Mouse (Mus musculus) layer of hippocampus, adult 9-11 months (tissue): ENCODE data around the gene Acot7.

ENCODE experiments used
- DNase-seq: peaks from one replicate; pipeline ENCODE4 v3.0.0; 2022

Gene Acot7

GRCm38 (mm10) chr4:152151966-152152544 is 25.9 kb upstream of the Acot7 start, which contains the start of gene Espn:
Gene Espn (minus strand): TSS chr4:152152371.
- DNase-seq = no peak

- DNase-seq = peak; percentile 76
Measured at GRCm38 (mm10) chr4:152153771-152154177, 24.2 kb upstream of the Acot7 start.

DNA sequence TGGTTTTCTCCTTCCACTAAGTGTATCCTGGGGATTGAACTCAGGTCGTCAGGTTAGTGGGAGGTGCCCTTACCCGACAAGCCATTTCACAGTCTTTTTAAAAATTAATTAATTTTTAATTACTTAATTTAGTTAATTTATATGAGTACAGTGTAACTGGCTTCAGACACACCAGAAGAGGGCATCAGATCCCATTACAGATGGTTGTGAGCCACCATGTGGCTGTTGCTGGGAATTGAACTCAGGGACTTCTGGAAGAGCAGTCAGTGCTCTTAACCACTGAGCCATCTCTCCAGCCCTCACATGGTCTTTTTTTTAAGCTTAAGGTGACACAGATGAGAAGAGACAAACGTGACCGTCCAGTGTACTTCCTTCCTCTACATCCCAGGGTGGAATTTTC is 22.9 kb upstream of the Acot7 start:
- no peak for DNase-seq

- no peak for DNase-seq
Measured at GRCm38 (mm10) chr4:152157779-152158584, 20.0 kb upstream of the Acot7 start.

DNA sequence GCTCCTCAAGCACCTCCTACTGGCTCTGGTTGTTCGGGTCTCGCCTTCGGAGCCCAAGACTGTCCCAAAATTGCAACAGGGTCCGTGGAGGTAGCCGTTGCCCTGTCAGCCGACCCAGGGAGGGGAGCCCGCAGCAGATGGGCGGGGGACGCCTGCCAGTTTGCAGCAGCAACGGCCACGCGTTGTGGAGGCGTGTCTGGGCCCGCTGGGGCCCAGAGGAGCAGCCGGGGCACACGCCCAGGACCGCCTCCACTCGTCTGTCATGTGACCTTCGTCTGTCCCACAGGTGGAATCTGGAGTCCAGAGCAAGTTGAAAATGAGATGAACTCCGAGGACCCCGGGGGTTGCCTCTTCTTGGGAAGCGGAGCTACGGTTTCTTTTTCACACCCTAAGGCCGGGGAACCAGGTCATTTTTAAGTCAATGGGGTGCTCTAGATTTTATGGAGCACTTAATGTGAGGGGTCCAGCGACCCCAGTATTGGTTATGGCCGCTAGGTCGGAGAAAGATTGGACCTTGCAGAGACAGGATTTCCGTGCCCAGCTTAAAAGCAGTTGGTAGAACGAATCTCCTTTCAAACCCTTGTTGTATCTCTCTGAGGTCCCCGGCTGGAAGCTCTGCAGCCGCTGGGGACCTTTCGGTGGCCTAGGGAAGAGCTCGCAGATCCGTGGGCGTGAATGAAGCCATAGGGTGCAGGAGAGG is 19.2 kb upstream of the Acot7 start, which contains the start of gene Hes2:
TSS of gene Hes2 (plus strand) at position 283 of the 700 bp plus-strand sequence.
- no peak for DNase-seq

- DNase-seq = no peak
Measured at GRCm38 (mm10) chr4:152159285-152159678, 18.7 kb upstream of the Acot7 start.

- no peak for DNase-seq
Measured at GRCm38 (mm10) chr4:152160748-152161147, 17.2 kb upstream of the Acot7 start.

DNA sequence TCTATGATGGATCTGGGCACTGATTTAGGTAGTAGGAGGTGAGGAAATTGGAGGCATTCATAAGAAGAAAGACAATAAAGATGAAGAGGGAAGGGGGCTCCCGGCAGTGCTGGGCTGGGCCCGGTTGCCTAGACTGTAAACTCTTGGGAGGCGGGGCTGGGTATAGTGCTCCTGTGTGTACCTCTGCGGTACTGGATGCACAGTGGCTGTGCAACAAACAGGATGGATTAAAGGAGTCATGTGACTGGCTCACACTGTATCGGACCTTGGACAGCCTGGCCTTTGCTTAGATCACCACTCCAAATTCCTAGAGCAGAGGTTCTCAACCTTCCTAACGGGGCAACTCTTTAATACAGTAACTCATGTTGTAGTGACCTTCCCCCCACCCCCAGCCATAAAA is 16.3 kb upstream of the Acot7 start:
- DNase-seq = no peak

DNA sequence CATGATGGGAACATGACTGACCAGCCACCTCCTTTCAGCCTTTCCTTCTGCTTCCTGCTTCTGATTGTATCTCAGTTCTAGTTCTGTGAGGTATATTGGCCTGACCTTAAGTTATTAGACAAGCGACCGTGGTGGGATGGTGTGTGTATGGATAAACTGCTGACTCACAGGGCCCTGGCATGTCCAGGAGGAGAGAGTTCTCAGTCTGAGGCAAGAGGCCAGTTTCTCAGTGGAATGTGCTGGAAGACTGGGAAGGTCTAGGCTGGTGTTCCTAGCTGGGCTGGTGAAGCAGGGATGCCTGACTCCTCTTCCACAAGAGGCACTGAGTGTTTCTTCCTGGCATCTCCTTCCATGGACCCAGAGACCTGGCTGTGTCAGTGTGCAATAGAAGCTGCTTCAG is 15.2 kb upstream of the Acot7 start:
- no peak for DNase-seq

DNA sequence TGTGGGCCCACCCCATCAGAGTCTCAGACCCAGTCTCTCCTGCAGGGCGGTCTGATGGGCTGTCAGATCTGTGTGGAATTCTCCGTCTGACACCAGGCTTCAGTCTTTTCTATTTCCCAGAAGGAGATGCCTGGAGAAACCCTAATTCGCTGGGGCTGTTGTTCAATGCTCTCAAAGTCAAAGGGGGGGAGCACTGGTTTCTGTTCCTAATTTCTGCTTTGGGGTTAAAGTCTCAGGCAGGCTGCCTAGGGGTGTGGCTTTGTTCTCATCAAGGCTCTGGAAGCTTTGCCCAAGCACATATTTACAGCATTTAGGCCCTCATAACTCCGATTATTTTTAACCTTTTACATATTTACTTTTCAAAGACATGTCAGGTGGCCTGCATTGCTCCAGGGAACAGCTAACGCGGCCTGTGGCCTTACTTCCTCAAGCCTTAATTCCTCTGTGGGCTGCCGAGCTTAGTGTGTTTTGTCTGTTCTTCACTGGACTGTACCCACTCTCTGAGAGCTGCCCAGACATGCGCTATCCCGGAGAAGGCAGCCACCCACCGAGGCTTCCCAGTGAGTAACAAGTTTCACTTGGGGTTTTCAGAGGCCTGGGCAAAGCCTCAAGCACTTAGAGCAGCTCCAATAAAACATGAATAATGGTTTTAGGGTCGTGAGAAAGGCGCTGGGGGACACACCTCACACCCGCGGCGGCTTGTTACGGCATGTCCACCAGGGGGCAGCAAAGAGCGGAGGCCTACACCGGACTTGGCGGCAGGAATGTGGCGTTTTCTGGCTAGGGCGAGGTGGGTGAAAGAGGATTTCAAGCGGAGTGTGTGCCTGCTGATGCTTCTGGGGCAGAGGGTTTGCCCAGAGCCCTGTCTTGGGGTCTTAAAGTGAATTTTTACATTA is 12.7 kb upstream of the Acot7 start:
- DNase-seq = no peak

DNA sequence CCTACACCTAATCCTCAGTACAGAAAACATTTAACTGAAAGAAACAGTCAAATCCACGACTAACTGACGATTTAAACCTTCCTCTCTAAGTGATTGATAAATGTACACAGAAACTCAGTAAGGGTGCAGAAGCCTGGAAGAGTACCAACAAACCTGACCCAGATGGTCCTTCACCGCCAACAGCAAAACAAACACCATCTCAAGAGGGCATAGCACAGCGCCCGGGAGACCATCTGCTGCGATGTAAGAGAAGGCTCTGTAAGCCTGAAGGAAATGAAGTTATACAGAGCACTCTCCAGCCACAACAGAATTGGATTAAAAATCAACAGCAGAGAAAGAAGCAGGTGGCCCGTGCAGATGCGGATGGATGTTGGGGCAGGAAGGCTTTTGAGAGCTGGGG is 9.9 kb upstream of the Acot7 start:
- no peak for DNase-seq

DNA sequence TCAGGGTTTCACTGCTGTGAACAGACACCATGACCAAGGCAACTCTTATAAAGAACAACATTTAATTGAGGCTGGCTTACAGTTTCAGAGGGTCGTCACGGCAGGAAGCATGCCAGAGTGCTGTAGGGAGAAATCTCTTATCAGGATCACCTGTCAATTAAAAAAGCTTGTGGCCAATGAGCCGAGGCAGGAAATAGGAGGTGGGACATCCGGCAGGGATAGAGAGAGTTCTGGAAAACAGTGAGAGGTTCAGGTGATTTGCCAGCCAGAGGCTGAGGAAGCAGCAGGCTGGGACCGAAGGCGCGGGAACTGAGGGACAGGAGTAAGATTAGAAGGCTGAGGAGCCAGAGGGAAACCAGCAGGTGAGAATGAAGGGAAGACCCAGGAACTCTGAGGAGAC is 8.8 kb upstream of the Acot7 start:
- no peak for DNase-seq

- no peak for DNase-seq
Measured at GRCm38 (mm10) chr4:152170286-152170685, 7.6 kb upstream of the Acot7 start.

DNA sequence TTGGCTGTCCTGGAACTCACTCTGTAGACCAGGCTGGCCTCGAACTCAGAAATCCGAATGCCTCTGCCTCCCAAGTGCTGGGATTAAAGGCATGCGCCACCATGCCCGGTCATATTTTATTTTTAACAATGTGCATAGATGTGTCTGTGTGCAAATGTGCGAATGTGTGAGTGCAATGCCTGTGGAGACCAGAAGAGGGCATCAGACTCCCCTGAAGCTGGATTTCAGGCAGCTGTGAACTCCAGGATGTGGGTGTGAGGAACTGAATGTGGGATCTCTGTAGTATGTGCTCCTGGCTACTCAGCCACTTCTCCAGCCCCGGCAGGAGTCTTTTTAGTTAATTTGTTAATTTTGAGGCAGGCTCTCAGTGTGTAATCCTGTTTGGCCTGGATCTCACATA is 6.4 kb upstream of the Acot7 start:
- no peak for DNase-seq

- DNase-seq = peak; percentile 71
Measured at GRCm38 (mm10) chr4:152173041-152173440, 4.9 kb upstream of the Acot7 start.

DNA sequence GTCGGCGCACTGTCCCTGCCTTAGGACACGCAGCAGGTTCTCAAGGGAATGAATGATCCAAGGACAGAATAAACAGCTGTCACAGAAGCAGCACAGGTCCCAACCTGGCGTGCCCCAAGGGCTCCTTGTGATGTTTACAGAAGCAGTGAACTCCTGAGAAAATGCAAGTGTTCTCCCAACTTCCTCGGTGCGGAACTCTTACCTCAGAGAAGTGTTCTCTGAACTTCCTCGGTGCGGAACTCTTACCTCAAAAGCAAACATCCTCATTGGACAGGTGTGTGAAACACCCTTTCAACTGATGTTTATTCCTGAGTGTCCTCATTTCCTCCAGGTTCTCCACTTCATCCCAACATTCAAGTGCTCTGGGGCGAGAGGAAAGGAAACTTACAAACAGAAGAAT is 4.0 kb upstream of the Acot7 start:
- no peak for DNase-seq

- no peak for DNase-seq
Measured at GRCm38 (mm10) chr4:152176638-152177037, 1.3 kb upstream of the Acot7 start.

DNA sequence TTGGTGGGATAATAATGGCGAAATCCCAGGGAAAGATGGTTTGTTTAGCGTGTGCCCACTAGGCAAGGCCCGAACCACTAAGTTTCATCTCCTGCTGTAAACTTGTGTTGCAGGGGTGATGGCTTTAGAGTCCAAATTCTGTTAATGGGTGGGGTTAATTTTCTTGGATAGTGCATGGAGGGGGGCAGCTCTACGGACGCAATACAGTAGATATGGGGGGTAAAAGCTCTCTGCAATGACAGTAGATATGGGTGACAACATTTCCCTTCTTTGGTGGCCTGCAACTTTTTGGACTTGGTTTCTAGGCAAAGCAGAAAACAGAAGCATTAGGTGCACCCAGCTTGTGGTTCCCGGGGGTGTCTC is 779 bp upstream of the Acot7 start:
- DNase-seq = no peak

- DNase-seq = peak; percentile 57
Measured at GRCm38 (mm10) chr4:152178344-152178864, 470 bp downstream of the Acot7 start.

DNA sequence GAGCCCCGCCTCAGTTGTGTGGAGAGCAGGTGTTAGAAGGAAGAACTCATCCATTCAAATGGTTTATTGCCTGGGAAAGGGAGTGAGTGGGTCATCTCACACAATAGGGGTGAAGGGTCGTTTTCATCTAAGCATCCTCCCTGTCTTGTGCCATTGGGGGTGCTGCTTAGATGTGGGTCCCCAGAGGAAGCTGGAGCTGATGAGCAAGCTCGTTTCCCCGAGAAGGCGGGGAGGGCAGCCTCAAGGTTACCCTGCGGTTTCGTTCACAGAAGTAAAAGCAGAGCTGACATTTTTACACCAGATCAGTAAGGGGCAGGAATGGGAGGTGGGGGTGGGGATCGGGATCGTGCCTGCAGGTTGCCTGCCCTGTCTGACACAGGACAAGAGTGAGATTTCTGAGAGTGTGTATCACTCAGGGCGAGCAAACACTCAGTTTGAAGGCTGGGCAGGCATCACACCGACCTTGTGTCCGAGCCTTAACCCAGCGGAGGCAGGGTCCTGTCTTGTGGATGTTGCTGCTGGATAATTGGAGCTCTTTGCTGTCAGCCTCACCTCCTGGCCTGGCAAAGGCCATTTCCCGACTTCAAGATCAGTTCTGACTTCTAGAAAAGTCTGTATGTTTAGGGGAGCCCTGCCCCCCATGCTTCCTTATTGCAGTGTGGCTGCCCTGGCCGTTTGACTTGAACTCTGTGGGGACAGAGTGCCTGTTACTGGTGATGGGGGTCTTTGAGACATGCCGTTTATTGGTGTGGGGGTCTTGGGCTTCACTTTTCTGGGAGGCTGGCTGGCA is 1.2 kb downstream of the Acot7 start:
- DNase-seq = no peak

- DNase-seq = no peak
Measured at GRCm38 (mm10) chr4:152179946-152180660, 2.2 kb downstream of the Acot7 start.
